Mouse (Mus musculus) intestine, embryonic 15.5 days (tissue): Measurements from ENCODE around the gene Crybg2. TPM values are rescaled to one million over a fixed set of nuclear protein-coding genes. Genes with fewer than 3 reads are reported as not detected.

Experiments
- ATAC-seq: fragments of 200-750 bp; cut with Nextera tagmentation; 2 replicates; pipeline ENCODE4 v1.8.0; 2017; ENCODE audit warnings: moderate TSS enrichment, moderate library complexity
- H3K27ac ChIP-seq: fragments of 300-500 bp; sonication (generic); 2 replicates; pipeline ENCODE4 v1.5.1; 2015; ENCODE audit warnings: mild to moderate bottlenecking, inconsistent platforms
- H3K27me3 ChIP-seq: fragments of 300-500 bp; sonication (generic); replicated peaks from 2 replicates; pipeline ENCODE4 v1.6.1; 2015; ENCODE audit warnings: inconsistent platforms
- H3K36me3 ChIP-seq: fragments of 300-500 bp; sonication (generic); 2 replicates; pipeline ENCODE4 v1.6.1; 2015; ENCODE audit warnings: inconsistent platforms
- H3K4me1 ChIP-seq: fragments of 300-500 bp; sonication (generic); replicated peaks from 2 replicates; pipeline ENCODE4 v1.6.1; 2015; ENCODE audit warnings: inconsistent platforms
- H3K4me2 ChIP-seq: fragments of 300-500 bp; sonication (generic); replicated peaks from 2 replicates; pipeline ENCODE4 v1.6.1; 2015; ENCODE audit warnings: mild to moderate bottlenecking, inconsistent platforms
- H3K4me3 ChIP-seq: fragments of 300-500 bp; sonication (generic); replicated peaks from 2 replicates; pipeline ENCODE4 v1.5.1; 2015; ENCODE audit warnings: inconsistent platforms
- H3K9ac ChIP-seq: fragments of 300-500 bp; sonication (generic); 2 replicates; pipeline ENCODE4 v1.6.1; 2015; ENCODE audit warnings: inconsistent platforms
- H3K9me3 ChIP-seq: fragments of 300-500 bp; sonication (generic); 2 replicates; pipeline ENCODE4 v1.6.1; 2016; ENCODE audit warnings: inconsistent platforms
- WGBS: fragments of 180-500 bp; shearing (Covaris S2); methylation state at CpG from one replicate; pipeline ENCODE4 v1.1.7; 2015; 5-methylcytosine and 5-hydroxymethylcytosine counted together
- polyA plus RNA-seq: library from polyadenylated mRNA; unstranded; fragments of >200 nt; fragmentation: Nextera tagmentation; extraction: Ambion mirVana; gene quantifications from 2 replicates; pipeline ENCODE4 v1.2.1, GENCODE M21; 2015

The Crybg2 gene
- polyA plus RNA-seq, 1 experiment from 2014 or later = 14.9 TPM

DNA sequence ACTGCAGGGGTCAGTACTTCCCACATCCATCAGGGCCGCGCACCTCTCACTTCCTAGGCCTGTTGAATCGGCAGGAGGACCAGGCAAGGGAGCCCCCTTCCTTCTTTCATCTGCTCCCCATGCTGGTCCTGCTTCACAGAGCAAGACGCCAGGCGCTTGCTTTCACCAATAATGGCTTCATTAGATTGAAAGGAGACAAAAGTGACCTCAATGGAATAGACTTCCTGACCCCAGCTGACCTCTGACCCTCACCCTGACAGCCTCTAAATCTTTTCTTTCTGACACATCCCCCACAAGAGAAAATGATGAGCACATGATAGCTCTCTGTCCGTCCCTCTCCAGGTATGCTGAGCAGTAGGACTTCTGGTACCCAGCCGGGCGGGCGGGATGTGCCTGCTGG, 34.8 kb upstream of the Crybg2 start:
- no peak overlapping the region for H3K27ac ChIP-seq
- ATAC-seq = no peak
- no peak overlapping the region for H3K4me2 ChIP-seq
- WGBS = 57% methylated on average over 9 of the region's 9 CpGs
- H3K27me3 ChIP-seq = no peaks in the 10 kb centered on the region
- no peak overlapping the region for H3K4me3 ChIP-seq
- H3K9ac ChIP-seq = no peak overlapping the region
- no peaks in the 10 kb centered on the region for H3K36me3 ChIP-seq
- H3K4me1 ChIP-seq = no peaks in the 10 kb centered on the region
- H3K9me3 ChIP-seq = no peaks in the 10 kb centered on the region

DNA sequence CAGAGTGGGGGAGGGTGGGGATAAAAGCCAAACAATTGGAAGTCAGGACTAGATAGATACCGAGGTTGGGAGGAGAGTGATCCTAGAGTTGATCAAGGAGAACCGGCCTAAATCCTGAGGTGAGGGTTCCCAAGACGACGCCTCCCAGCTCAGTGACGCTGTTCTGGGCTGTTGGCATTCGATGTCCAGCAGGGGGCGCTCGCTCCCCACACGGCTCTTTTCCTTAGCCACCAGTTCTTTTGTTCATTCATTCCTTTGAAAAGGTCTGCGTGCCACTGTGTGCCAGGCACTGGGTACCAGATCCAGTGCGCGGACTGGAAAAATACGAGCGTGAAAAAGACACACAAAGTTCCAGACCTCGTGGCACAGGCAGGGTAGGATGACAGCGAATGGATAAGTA, 24.7 kb upstream of the Crybg2 start:
- Histone ChIP-seq H3K36me3 (no peaks in the 10 kb centered on the region), H3K27me3 (no peaks in the 10 kb centered on the region), H3K4me1 (no peaks in the 10 kb centered on the region), H3K4me3 (no peak overlapping the region), H3K4me2 (no peak overlapping the region), H3K9me3 (no peaks in the 10 kb centered on the region), H3K27ac (no peak overlapping the region), H3K9ac (no peak overlapping the region)
- ATAC-seq = peak; percentile 43; the same call in 1 of the 2 replicates
- 5% methylated on average over 16 of the region's 16 CpGs for WGBS

- Histone ChIP-seq H3K27me3 (no peaks in the 10 kb centered on the region), H3K36me3 (no peaks in the 10 kb centered on the region), H3K4me3 (no peak overlapping the region), H3K4me2 (no peak overlapping the region), H3K9me3 (no peaks in the 10 kb centered on the region), H3K4me1 (0 out of 2 replicates have a peak, but pooled peaks cover 5% of the 10 kb centered on the region), H3K9ac (no peak overlapping the region), H3K27ac (0 out of 2 replicates have a peak overlapping the region, but pooled peaks have one; percentile 22)
- WGBS = 48% methylated on average over 9 of the region's 9 CpGs
- ATAC-seq = peak; percentile 56; the same call in 1 of the 2 replicates
Observed at GRCm38 (mm10) chr4:134041317-134042123, 19.1 kb upstream of the Crybg2 start.

- Histone ChIP-seq H3K4me1 (0 out of 2 replicates have a peak, but pooled peaks cover 5% of the 10 kb centered on the region), H3K27me3 (no peaks in the 10 kb centered on the region), H3K4me3 (no peak overlapping the region), H3K9ac (no peak overlapping the region), H3K27ac (no peak overlapping the region), H3K4me2 (no peak overlapping the region), H3K9me3 (no peaks in the 10 kb centered on the region), H3K36me3 (no peaks in the 10 kb centered on the region)
- no peak for ATAC-seq
- 42% methylated on average over 2 of the region's 2 CpGs for WGBS
Observed at GRCm38 (mm10) chr4:134043041-134043440, 17.6 kb upstream of the Crybg2 start.

- Histone ChIP-seq H3K4me1 (0 out of 2 replicates have a peak, but pooled peaks cover 3% of the 10 kb centered on the region), H3K4me2 (no peak overlapping the region), H3K36me3 (no peaks in the 10 kb centered on the region), H3K27ac (no peak overlapping the region), H3K4me3 (no peak overlapping the region), H3K9ac (no peak overlapping the region), H3K9me3 (no peaks in the 10 kb centered on the region), H3K27me3 (no peaks in the 10 kb centered on the region)
- 65% methylated on average over 5 of the region's 5 CpGs for WGBS
- ATAC-seq = no peak
Observed at GRCm38 (mm10) chr4:134047648-134048047, 13.0 kb upstream of the Crybg2 start.

DNA sequence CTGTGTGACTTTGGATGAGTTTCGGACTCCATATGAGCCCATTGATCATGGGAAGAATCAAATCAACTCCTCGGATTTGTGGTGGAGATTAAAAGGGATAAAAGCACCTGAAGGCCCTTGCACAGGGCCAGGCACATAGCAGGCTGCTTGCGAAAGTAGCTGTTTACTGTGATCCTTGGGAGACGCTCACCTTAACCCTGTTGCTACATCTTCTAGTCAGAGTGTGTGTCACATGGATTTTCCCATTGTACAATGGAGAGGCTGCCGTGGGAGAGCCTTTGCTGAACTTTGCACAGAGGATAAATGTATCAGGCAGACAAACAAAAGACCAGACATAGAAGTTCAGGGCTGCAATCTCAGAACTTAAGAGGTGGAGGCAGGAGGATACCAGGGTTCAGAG, 8.7 kb upstream of the Crybg2 start:
- Histone ChIP-seq H3K4me2 (no peak overlapping the region), H3K4me3 (no peak overlapping the region), H3K9me3 (no peaks in the 10 kb centered on the region), H3K27me3 (no peaks in the 10 kb centered on the region; the same call in 1 of the 2 replicates), H3K4me1 (0 out of 2 replicates have a peak, but pooled peaks cover 6% of the 10 kb centered on the region), H3K27ac (no peak overlapping the region), H3K36me3 (no peaks in the 10 kb centered on the region), H3K9ac (no peak overlapping the region)
- whole genome bisulfite sequencing = 80% methylated on average over 5 of the region's 5 CpGs
- no peak for ATAC-seq

DNA sequence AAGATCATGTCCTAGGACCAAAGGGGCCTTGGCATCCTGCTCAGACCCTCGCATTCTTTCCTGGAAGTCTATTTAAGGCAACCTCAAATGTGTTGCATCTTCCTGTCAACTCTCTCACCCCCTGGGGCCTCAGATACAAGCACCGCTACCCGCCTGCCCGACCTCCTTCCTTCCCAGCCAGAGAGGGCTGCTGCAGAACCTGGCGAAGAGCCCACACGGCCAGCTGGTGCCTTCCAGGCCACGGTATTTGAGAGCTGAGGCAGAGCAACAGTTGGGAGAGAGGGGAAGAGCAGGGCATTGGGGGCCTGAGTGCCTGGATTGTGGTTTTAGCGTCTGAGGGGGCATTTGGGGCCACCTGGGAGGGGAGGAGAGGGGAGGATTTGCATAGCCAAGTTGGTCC, 8.1 kb upstream of the Crybg2 start:
- Histone ChIP-seq H3K4me2 (no peak overlapping the region), H3K36me3 (no peaks in the 10 kb centered on the region), H3K27ac (no peak overlapping the region), H3K4me3 (no peak overlapping the region), H3K27me3 (no peaks in the 10 kb centered on the region; the same call in 1 of the 2 replicates), H3K4me1 (0 out of 2 replicates have a peak, but pooled peaks cover 6% of the 10 kb centered on the region), H3K9ac (no peak overlapping the region), H3K9me3 (no peaks in the 10 kb centered on the region)
- ATAC-seq = no peak
- WGBS = 38% methylated on average over 8 of the region's 8 CpGs

- Histone ChIP-seq H3K4me2 (no peak within 1 kb of the TSS), H3K9ac (no peak within 1 kb of the TSS), H3K27ac (no peak within 1 kb of the TSS), H3K4me3 (no peak within 1 kb of the TSS), H3K27me3 (no peaks in the 10 kb centered on the region; the same call in 1 of the 2 replicates), H3K9me3 (no peaks in the 10 kb centered on the region), H3K4me1 (0 out of 2 replicates have a peak, but pooled peaks cover 6% of the 10 kb centered on the region), H3K36me3 (no peaks in the 10 kb centered on the region)
- no peak for ATAC-seq
- 81% methylated on average over 3 of the region's 3 CpGs for WGBS
Observed at GRCm38 (mm10) chr4:134053538-134053937, 7.1 kb upstream of the Crybg2 start, which contains the start of gene Zfp683. Zfp683 (plus strand) TSS chr4:134053838.

- no peak overlapping the region for H3K4me3 ChIP-seq
- H3K36me3 ChIP-seq = no peaks in the 10 kb centered on the region
- no peak overlapping the region; the same call in 1 of the 2 replicates for H3K9ac ChIP-seq
- no peaks in the 10 kb centered on the region; the same call in 1 of the 2 replicates for H3K27me3 ChIP-seq
- peaks cover 15% of the 10 kb centered on the region; the same call in 1 of the 2 replicates for H3K4me1 ChIP-seq
- H3K27ac ChIP-seq = no peak overlapping the region
- ATAC-seq = no peak
- H3K4me2 ChIP-seq = peak overlapping the region; percentile 36
- no peaks in the 10 kb centered on the region for H3K9me3 ChIP-seq
- WGBS = 19% methylated on average over 14 of the region's 14 CpGs
Observed at GRCm38 (mm10) chr4:134058166-134058715, 2.4 kb upstream of the Crybg2 start.

- Histone ChIP-seq H3K4me2 (no peak overlapping the region; the same call in 1 of the 2 replicates), H3K4me3 (no peak overlapping the region), H3K4me1 (peaks cover 15% of the 10 kb centered on the region; the same call in 1 of the 2 replicates), H3K27ac (no peak overlapping the region), H3K36me3 (no peaks in the 10 kb centered on the region), H3K27me3 (no peaks in the 10 kb centered on the region; the same call in 1 of the 2 replicates), H3K9me3 (no peaks in the 10 kb centered on the region), H3K9ac (no peak overlapping the region)
- no peak for ATAC-seq
- whole genome bisulfite sequencing = 82% methylated on average over 6 of the region's 6 CpGs
Observed at GRCm38 (mm10) chr4:134058908-134059307, 1.7 kb upstream of the Crybg2 start.

DNA sequence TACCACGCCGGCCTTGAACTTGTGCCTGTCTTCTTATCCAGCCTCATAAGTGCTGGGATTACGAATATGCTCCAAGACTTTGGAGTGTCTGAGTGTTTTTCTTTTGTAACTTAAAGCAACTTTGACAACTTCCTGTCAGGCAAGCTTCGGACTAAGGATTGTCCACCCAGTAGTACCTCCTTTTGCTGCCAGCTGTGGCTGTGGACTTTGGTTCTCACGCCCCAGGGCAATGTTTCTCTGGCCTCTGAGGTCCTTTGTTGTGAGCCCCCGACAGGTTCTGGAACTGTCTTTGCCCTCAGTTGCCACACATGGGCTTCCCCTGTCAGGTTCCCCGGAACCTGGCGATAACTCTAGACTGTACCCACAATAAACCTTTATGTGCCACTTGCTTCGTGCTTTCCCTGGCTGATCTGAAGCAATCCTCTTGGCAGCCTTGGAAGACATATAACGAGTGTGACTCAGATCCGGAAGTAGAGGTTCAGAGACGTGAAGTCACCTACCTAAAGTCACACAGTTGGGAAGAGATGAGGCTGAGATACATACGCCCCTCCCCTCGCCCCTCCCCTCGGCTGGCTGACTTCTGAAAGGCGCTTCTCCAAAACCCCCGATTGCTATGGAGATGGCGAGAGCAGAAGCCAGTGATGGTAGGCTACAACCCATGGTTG, 683 bp downstream of the Crybg2 start:
- 50% methylated on average over 18 of the region's 18 CpGs for WGBS
- no peaks in the 10 kb centered on the region for H3K36me3 ChIP-seq
- H3K27ac ChIP-seq = peak overlapping the region; percentile 67
- H3K9me3 ChIP-seq = no peaks in the 10 kb centered on the region
- peaks cover 15% of the 10 kb centered on the region; the same call in 1 of the 2 replicates for H3K4me1 ChIP-seq
- H3K4me3 ChIP-seq = no peak overlapping the region
- H3K9ac ChIP-seq = no peak overlapping the region
- peaks cover 5% of the 10 kb centered on the region; the same call in 1 of the 2 replicates for H3K27me3 ChIP-seq
- H3K4me2 ChIP-seq = no peak overlapping the region
- peak; percentile 30 for ATAC-seq

- Histone ChIP-seq H3K27ac (peak overlapping the region; percentile 67), H3K4me3 (no peak overlapping the region), H3K4me2 (no peak overlapping the region), H3K9ac (no peak overlapping the region), H3K27me3 (peaks cover 5% of the 10 kb centered on the region; the same call in 1 of the 2 replicates), H3K4me1 (peaks cover 20% of the 10 kb centered on the region; the same call in 1 of the 2 replicates), H3K36me3 (no peaks in the 10 kb centered on the region), H3K9me3 (no peaks in the 10 kb centered on the region)
- peak; percentile 88 for ATAC-seq
- 36% methylated on average over 8 of the region's 8 CpGs for WGBS
Observed at GRCm38 (mm10) chr4:134061944-134062446, 1.4 kb downstream of the Crybg2 start.
